Mouse (Mus musculus): ENCODE results near the gene Fmod.

DNA sequence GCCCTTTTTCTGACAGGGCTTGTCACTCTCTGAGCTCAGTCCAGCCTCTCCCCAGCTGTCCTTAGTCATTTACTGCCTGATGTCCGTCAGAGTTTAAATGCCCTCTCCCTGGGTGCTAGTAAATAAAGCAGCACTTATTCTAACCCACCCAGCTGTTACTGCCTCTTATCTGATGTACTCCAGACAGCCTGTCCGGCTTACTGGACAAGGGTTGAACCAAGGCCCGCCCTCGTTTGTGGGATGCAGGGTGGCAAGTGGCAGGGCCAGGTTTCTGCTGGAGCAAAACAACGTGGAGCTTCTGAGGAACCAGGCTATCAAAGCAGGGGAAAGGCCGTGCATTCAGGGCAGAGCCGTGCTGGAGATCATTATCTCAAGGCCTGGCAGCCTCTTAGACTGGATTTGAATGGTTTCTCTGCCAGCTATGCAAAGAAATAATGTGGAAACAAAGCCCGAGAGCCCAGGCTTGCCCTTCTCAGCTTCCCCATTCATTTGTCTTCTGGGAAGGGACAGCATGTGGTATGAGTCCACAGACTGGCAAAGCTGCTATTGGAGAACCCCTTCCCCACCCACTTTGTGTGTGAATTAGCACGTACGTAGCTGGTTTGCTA, 34.5 kb downstream of the Fmod start:
- TF ChIP-seq CTCF (IDR thresholded peaks at IDR 0.05) (no peak), EP300 (IDR thresholded peaks at IDR 0.05) (peak; percentile 95)
